Mouse (Mus musculus) gonadal fat pad, adult 2 months (tissue): ENCODE data around the gene Sostdc1. TPM values are rescaled to one million over a fixed set of nuclear protein-coding genes. Genes with fewer than 3 reads are reported as not detected.
A peak's percentile ranks its signal among the peaks of the same experiment; 100 is the strongest.

Experiments used
- DNase-seq: peaks from one replicate; pipeline ENCODE4 v3.0.0-alpha.2; 2012; ENCODE audit warnings: low read depth
- polyA plus RNA-seq: library from polyadenylated mRNA; depleted of rRNA; stranded (reverse); fragments of >200 nt; gene quantifications from 2 replicates; pipeline ENCODE4 v1.2.3, GENCODE M21; 2012; rRNA removed

Gene Sostdc1
- polyA plus RNA-seq = 0.23 and 0.66 TPM in 2 replicates

- no peak for DNase-seq
Observed at GRCm38 (mm10) chr12:36313916-36314315, at the start of gene Sostdc1. Gene Sostdc1 (plus strand): TSS chr12:36314139.

GRCm38 (mm10) chr12:36267670-36268246, 46.2 kb upstream of the Sostdc1 start:
- no peak for DNase-seq

- DNase-seq = no peak
Observed at GRCm38 (mm10) chr12:36274823-36275222, 39.1 kb upstream of the Sostdc1 start.

GRCm38 (mm10) chr12:36289634-36290033, 24.3 kb upstream of the Sostdc1 start:
- no peak for DNase-seq

GRCm38 (mm10) chr12:36290465-36290864, 23.5 kb upstream of the Sostdc1 start:
- DNase-seq = peak; percentile 83

GRCm38 (mm10) chr12:36291346-36291745, 22.6 kb upstream of the Sostdc1 start:
- no peak for DNase-seq

GRCm38 (mm10) chr12:36302326-36302725, 11.6 kb upstream of the Sostdc1 start:
- no peak for DNase-seq

- no peak for DNase-seq
Observed at GRCm38 (mm10) chr12:36302905-36303642, 10.9 kb upstream of the Sostdc1 start.

- DNase-seq = no peak
Observed at GRCm38 (mm10) chr12:36308737-36309420, 5.1 kb upstream of the Sostdc1 start.

GRCm38 (mm10) chr12:36313015-36313414, 924 bp upstream of the Sostdc1 start:
- DNase-seq = no peak

- no peak for DNase-seq
Observed at GRCm38 (mm10) chr12:36314446-36314845, 507 bp downstream of the Sostdc1 start.

GRCm38 (mm10) chr12:36315527-36315926, 1.6 kb downstream of the Sostdc1 start:
- no peak for DNase-seq

- DNase-seq = no peak
Observed at GRCm38 (mm10) chr12:36316056-36316455, 2.1 kb downstream of the Sostdc1 start.

- DNase-seq = no peak
Observed at GRCm38 (mm10) chr12:36317036-36317819, 3.3 kb downstream of the Sostdc1 start.

GRCm38 (mm10) chr12:36317820-36318135, 3.8 kb downstream of the Sostdc1 start:
- DNase-seq = no peak

GRCm38 (mm10) chr12:36326101-36326521, 12.2 kb downstream of the Sostdc1 start:
- no peak for DNase-seq

- DNase-seq = no peak
Observed at GRCm38 (mm10) chr12:36332676-36333075, 18.7 kb downstream of the Sostdc1 start.

GRCm38 (mm10) chr12:36333837-36334281, 19.9 kb downstream of the Sostdc1 start:
- DNase-seq = no peak

- DNase-seq = no peak
Observed at GRCm38 (mm10) chr12:36344131-36344530, 30.2 kb downstream of the Sostdc1 start.

GRCm38 (mm10) chr12:36360064-36360463, 46.1 kb downstream of the Sostdc1 start:
- DNase-seq = no peak

- no peak for DNase-seq
Observed at GRCm38 (mm10) chr12:36360693-36361092, 46.8 kb downstream of the Sostdc1 start.

- DNase-seq = no peak
Observed at GRCm38 (mm10) chr12:36364013-36364412, 50.1 kb downstream of the Sostdc1 start.
